Mouse (Mus musculus): ENCODE results near the gene Xpo6. TPM values are rescaled to one million over a fixed set of nuclear protein-coding genes. Genes with fewer than 3 reads are reported as not detected.

Xpo6 gene
- polyA plus RNA-seq, 1 experiment: 83.9 TPM

GRCm38 (mm10) chr7:126199691-126200102 is 604 bp downstream of the Xpo6 start:
- peak overlapping the region; percentile 100 for H3K4me3 ChIP-seq (replicated peaks)
- TF ChIP-seq FLI1 (IDR thresholded peaks at IDR 0.05; ENCODE audit: low read length) (no peak), GATA1 (IDR thresholded peaks at IDR 0.05; ENCODE audit: borderline replicate concordance, low read length) (no peak)
- peaks cover 49% of the 10 kb centered on the region for H3K4me1 ChIP-seq
- H3K36me3 ChIP-seq (replicated peaks; ENCODE audit: low read length): peaks cover 8% of the 10 kb centered on the region
- peaks cover 4% of the 10 kb centered on the region for H3K27me3 ChIP-seq (replicated peaks)
- H3K9me3 ChIP-seq: no peaks in the 10 kb centered on the region

GRCm38 (mm10) chr7:126198926-126199325 is 1.4 kb downstream of the Xpo6 start:
- Histone ChIP-seq H3K4me1 (peaks cover 52% of the 10 kb centered on the region), H3K9me3 (no peaks in the 10 kb centered on the region), H3K4me3 (replicated peaks) (peak overlapping the region; percentile 100), H3K27me3 (replicated peaks) (no peaks in the 10 kb centered on the region), H3K36me3 (replicated peaks; ENCODE audit: low read length) (peaks cover 8% of the 10 kb centered on the region)
- TF ChIP-seq GATA1 (IDR thresholded peaks at IDR 0.05; ENCODE audit: borderline replicate concordance, low read length): no peak
- TF ChIP-seq FLI1 (IDR thresholded peaks at IDR 0.05; ENCODE audit: low read length): no peak

GRCm38 (mm10) chr7:126194175-126194574 is 6.1 kb downstream of the Xpo6 start:
- peaks cover 38% of the 10 kb centered on the region for H3K36me3 ChIP-seq (replicated peaks; ENCODE audit: low read length)
- TF ChIP-seq GATA1 (IDR thresholded peaks at IDR 0.05; ENCODE audit: borderline replicate concordance, low read length): no peak
- TF ChIP-seq FLI1 (IDR thresholded peaks at IDR 0.05; ENCODE audit: low read length): no peak

GRCm38 (mm10) chr7:126191471-126191870 is 8.8 kb downstream of the Xpo6 start:
- no peak overlapping the region for H3K4me3 ChIP-seq (replicated peaks)
- no peak for TF ChIP-seq GATA1 (IDR thresholded peaks at IDR 0.05; ENCODE audit: borderline replicate concordance, low read length)
- TF ChIP-seq FLI1 (IDR thresholded peaks at IDR 0.05; ENCODE audit: low read length): no peak
- peaks cover 8% of the 10 kb centered on the region for H3K9me3 ChIP-seq
- H3K27me3 ChIP-seq (replicated peaks): no peaks in the 10 kb centered on the region
- peaks cover 50% of the 10 kb centered on the region for H3K4me1 ChIP-seq
- peaks cover 47% of the 10 kb centered on the region for H3K36me3 ChIP-seq (replicated peaks; ENCODE audit: low read length)

More at GRCm38 (mm10) chr7:126194175-126194574, 6.1 kb downstream of the Xpo6 start:
- Histone ChIP-seq H3K9me3 (peaks cover 8% of the 10 kb centered on the region), H3K4me1 (peaks cover 60% of the 10 kb centered on the region), H3K4me3 (replicated peaks) (no peak overlapping the region), H3K27me3 (replicated peaks) (no peaks in the 10 kb centered on the region)

- peaks cover 39% of the 10 kb centered on the region for H3K36me3 ChIP-seq (replicated peaks; ENCODE audit: low read length)
- H3K4me1 ChIP-seq: peaks cover 52% of the 10 kb centered on the region
- H3K9me3 ChIP-seq: peaks cover 8% of the 10 kb centered on the region
- TF ChIP-seq GATA1 (IDR thresholded peaks at IDR 0.05; ENCODE audit: borderline replicate concordance, low read length) (no peak), FLI1 (IDR thresholded peaks at IDR 0.05; ENCODE audit: low read length) (no peak)
- H3K27me3 ChIP-seq (replicated peaks): no peaks in the 10 kb centered on the region
- H3K4me3 ChIP-seq (replicated peaks): no peak overlapping the region
These were observed 10.8 kb downstream of the Xpo6 start for GRCm38 (mm10) chr7:126189517-126189916.

GRCm38 (mm10) chr7:126185999-126186398 is 14.3 kb downstream of the Xpo6 start:
- TF ChIP-seq FLI1 (IDR thresholded peaks at IDR 0.05; ENCODE audit: low read length): no peak
- no peak for TF ChIP-seq GATA1 (IDR thresholded peaks at IDR 0.05; ENCODE audit: borderline replicate concordance, low read length)
- peaks cover 5% of the 10 kb centered on the region for H3K9me3 ChIP-seq
- H3K4me1 ChIP-seq: peaks cover 76% of the 10 kb centered on the region
- no peak overlapping the region for H3K4me3 ChIP-seq (replicated peaks)
- peaks cover 28% of the 10 kb centered on the region for H3K36me3 ChIP-seq (replicated peaks; ENCODE audit: low read length)
- H3K27me3 ChIP-seq (replicated peaks): no peaks in the 10 kb centered on the region

- H3K4me1 ChIP-seq: peaks cover 82% of the 10 kb centered on the region
These were observed 16.7 kb downstream of the Xpo6 start for GRCm38 (mm10) chr7:126183583-126183982.

GRCm38 (mm10) chr7:126181487-126181886 is 18.8 kb downstream of the Xpo6 start:
- Histone ChIP-seq H3K4me1 (peaks cover 78% of the 10 kb centered on the region), H3K4me3 (replicated peaks) (peak overlapping the region; percentile 44), H3K9me3 (no peaks in the 10 kb centered on the region), H3K27me3 (replicated peaks) (no peaks in the 10 kb centered on the region), H3K36me3 (replicated peaks; ENCODE audit: low read length) (peaks cover 12% of the 10 kb centered on the region)
- TF ChIP-seq GATA1 (IDR thresholded peaks at IDR 0.05; ENCODE audit: borderline replicate concordance, low read length) (no peak; the same call in 2 of the 3 replicates), FLI1 (IDR thresholded peaks at IDR 0.05; ENCODE audit: low read length) (no peak)

More at GRCm38 (mm10) chr7:126183583-126183982, 16.7 kb downstream of the Xpo6 start:
- Histone ChIP-seq H3K4me3 (replicated peaks) (no peak overlapping the region), H3K36me3 (replicated peaks; ENCODE audit: low read length) (peaks cover 11% of the 10 kb centered on the region), H3K27me3 (replicated peaks) (no peaks in the 10 kb centered on the region), H3K9me3 (no peaks in the 10 kb centered on the region)
- TF ChIP-seq GATA1 (IDR thresholded peaks at IDR 0.05; ENCODE audit: borderline replicate concordance, low read length) (no peak), FLI1 (IDR thresholded peaks at IDR 0.05; ENCODE audit: low read length) (no peak)

GRCm38 (mm10) chr7:126180956-126181355 is 19.3 kb downstream of the Xpo6 start:
- Histone ChIP-seq H3K27me3 (replicated peaks) (no peaks in the 10 kb centered on the region), H3K4me1 (peaks cover 77% of the 10 kb centered on the region), H3K9me3 (no peaks in the 10 kb centered on the region), H3K36me3 (replicated peaks; ENCODE audit: low read length) (peaks cover 12% of the 10 kb centered on the region), H3K4me3 (replicated peaks) (peak overlapping the region; percentile 50)
- TF ChIP-seq FLI1 (IDR thresholded peaks at IDR 0.05; ENCODE audit: low read length) (no peak), GATA1 (IDR thresholded peaks at IDR 0.05; ENCODE audit: borderline replicate concordance, low read length) (no peak)

GRCm38 (mm10) chr7:126178804-126179203 is 21.5 kb downstream of the Xpo6 start:
- peaks cover 19% of the 10 kb centered on the region for H3K36me3 ChIP-seq (replicated peaks; ENCODE audit: low read length)
- H3K4me3 ChIP-seq (replicated peaks): no peak overlapping the region
- H3K27me3 ChIP-seq (replicated peaks): no peaks in the 10 kb centered on the region
- TF ChIP-seq GATA1 (IDR thresholded peaks at IDR 0.05; ENCODE audit: borderline replicate concordance, low read length) (no peak), FLI1 (IDR thresholded peaks at IDR 0.05; ENCODE audit: low read length) (no peak)
- no peaks in the 10 kb centered on the region for H3K9me3 ChIP-seq
- peaks cover 79% of the 10 kb centered on the region for H3K4me1 ChIP-seq
